Mouse (Mus musculus) intestine, embryonic 14.5 days (tissue): ENCODE measurements around the gene Ppp1r12b. TPM values are rescaled to one million over a fixed set of nuclear protein-coding genes. Genes with fewer than 3 reads are reported as not detected.

ENCODE experiments used
- ATAC-seq: fragments of 200-750 bp; cut with Nextera tagmentation; replicated peaks from 2 replicates; pipeline ENCODE4 v1.8.0; 2017; ENCODE audit warnings: low read depth, moderate number of reproducible peaks, moderate TSS enrichment, moderate library complexity; ENCODE audit not compliant: low FRiP score, low TSS enrichment
- DNase-seq: peaks from one replicate; pipeline ENCODE4 v3.0.0-alpha.2; 2018; ENCODE audit warnings: low spot score
- H3K27ac ChIP-seq: fragments of 300-500 bp; sonication (generic); 2 replicates; pipeline ENCODE4 v1.5.1; 2014; ENCODE audit warnings: low read depth, mild to moderate bottlenecking, control low read depth
- H3K27me3 ChIP-seq: fragments of 300-500 bp; sonication (generic); replicated peaks from 2 replicates; pipeline ENCODE4 v1.6.1; 2014; ENCODE audit warnings: low read length, control low read depth; ENCODE audit not compliant: control insufficient read depth, insufficient read depth
- H3K36me3 ChIP-seq: fragments of 300-500 bp; sonication (generic); 2 replicates; pipeline ENCODE4 v1.6.1; 2014; ENCODE audit warnings: low read length, control low read depth; ENCODE audit not compliant: control insufficient read depth, insufficient read depth
- H3K4me1 ChIP-seq: fragments of 300-500 bp; sonication (generic); replicated peaks from 2 replicates; pipeline ENCODE4 v1.6.1; 2014; ENCODE audit warnings: low read length, control low read depth, mixed read lengths; ENCODE audit not compliant: control insufficient read depth, insufficient read depth
- H3K4me2 ChIP-seq: fragments of 300-500 bp; sonication (generic); 2 replicates; pipeline ENCODE4 v1.6.1; 2014; ENCODE audit warnings: low read length
- H3K4me3 ChIP-seq: fragments of 300-500 bp; sonication (generic); 2 replicates; pipeline ENCODE4 v1.5.1; 2014; ENCODE audit warnings: low read depth, low read length, control low read depth, mixed read lengths
- H3K9ac ChIP-seq: fragments of 300-500 bp; sonication (generic); 2 replicates; pipeline ENCODE4 v1.6.1; 2014; ENCODE audit warnings: mild to moderate bottlenecking, low read length
- H3K9me3 ChIP-seq: fragments of 300-500 bp; sonication (generic); 2 replicates; pipeline ENCODE4 v1.6.1; 2016; ENCODE audit warnings: low read length, control low read depth; ENCODE audit not compliant: control insufficient read depth
- WGBS: fragments of 180-500 bp; shearing (Covaris S2); extraction: QIAGEN DNeasy Blood & Tissue Kit; methylation state at CpG from one replicate; pipeline ENCODE4 v1.1.7; 2014; 5-methylcytosine and 5-hydroxymethylcytosine counted together
- polyA plus RNA-seq: library from polyadenylated mRNA; unstranded; fragments of >200 nt; fragmentation: Nextera tagmentation; extraction: Ambion mirVana; gene quantifications from 2 replicates; pipeline ENCODE4 v1.2.1, GENCODE M21; 2014

Gene Ppp1r12b
- polyA plus RNA-seq, 1 experiment from 2014 or later, result 34.0 TPM

DNA sequence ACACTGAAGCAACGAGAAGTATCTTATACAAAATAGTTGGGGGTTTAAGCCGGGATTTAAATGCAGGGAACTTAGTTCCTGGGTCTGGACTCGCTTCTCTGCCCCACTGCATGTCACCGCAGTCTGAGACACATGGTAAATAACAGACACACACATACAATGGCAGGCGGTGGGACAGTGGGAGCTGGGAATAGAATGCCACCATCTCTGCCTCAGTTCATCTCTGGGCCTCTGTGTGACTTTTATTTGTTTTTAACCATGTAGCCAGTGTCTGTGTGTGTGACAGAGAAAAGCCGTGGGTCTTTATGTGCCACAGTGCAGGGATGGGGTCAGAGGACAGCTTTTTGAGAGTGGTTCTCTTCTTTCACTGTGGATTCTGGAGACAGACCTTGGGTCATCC lies 130.8 kb downstream of the Ppp1r12b start:
- no peak for ATAC-seq
- WGBS, result 50% methylated on average over 6 of the region's 6 CpGs
- no peak overlapping the region for H3K9ac ChIP-seq

DNA sequence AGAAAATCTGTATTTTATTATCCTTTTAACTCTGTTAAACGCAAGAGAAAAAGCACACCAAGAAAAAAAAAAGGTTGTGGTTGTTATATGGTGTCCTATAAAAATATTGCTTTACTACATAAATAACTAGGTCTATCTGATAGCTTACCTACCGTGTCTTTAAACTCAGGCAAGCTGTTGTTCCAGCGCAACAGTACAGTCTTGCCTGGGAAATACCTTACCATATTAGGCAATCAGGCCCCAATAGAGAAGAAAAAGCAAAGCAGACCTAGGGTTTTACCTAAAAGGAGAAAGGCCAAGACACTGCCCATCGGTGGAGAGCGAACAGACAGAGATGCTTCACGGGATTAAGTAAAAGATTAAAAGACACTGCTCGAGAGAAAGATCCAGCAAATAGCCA lies 131.9 kb downstream of the Ppp1r12b start:
- no peak overlapping the region for H3K4me3 ChIP-seq
- WGBS, result 27% methylated on average over 7 of the region's 7 CpGs
- DNase-seq (no peak), ATAC-seq (no peak)
- H3K36me3 ChIP-seq, result no peaks in the 10 kb centered on the region
- H3K4me1 ChIP-seq, result peaks cover 16% of the 10 kb centered on the region; the same call in 1 of the 2 replicates
- H3K4me2 ChIP-seq, result 0 out of 2 replicates have a peak overlapping the region, but pooled peaks have one; percentile 1
- H3K27ac ChIP-seq, result peak overlapping the region; percentile 84
- peak overlapping the region; percentile 0; the same call in 1 of the 2 replicates for H3K9ac ChIP-seq
- no peaks in the 10 kb centered on the region for H3K9me3 ChIP-seq
- no peaks in the 10 kb centered on the region for H3K27me3 ChIP-seq

More for the DNA sequence above, 130.8 kb downstream of the Ppp1r12b start:
- H3K4me3 ChIP-seq, result no peak overlapping the region
- no peak for DNase-seq
- H3K4me1 ChIP-seq, result peaks cover 16% of the 10 kb centered on the region; the same call in 1 of the 2 replicates
- no peaks in the 10 kb centered on the region for H3K36me3 ChIP-seq
- H3K27ac ChIP-seq, result peak overlapping the region; percentile 84
- no peaks in the 10 kb centered on the region for H3K9me3 ChIP-seq
- no peaks in the 10 kb centered on the region for H3K27me3 ChIP-seq
- H3K4me2 ChIP-seq, result no peak overlapping the region

DNA sequence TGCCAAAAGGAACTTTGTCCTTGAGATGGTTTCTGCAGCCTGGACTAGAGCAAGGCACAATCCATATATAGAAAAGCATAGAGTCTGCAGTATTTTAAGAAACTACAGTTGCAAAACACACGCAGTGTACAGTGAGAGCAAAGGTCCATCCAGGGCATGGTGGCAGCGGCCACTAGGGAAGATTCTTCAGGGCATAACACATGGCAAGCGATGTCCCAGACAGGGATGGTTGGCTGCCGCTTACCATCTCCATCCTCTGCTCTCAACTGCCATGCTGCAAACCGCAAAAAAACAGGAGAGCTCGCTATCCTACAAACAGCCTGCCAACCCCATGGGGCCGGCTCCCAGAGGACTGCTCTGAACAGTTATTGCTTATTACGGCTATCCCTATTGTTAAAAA lies 132.4 kb downstream of the Ppp1r12b start:
- no peak overlapping the region for H3K4me2 ChIP-seq
- ATAC-seq (no peak), DNase-seq (no peak)
- WGBS, result 59% methylated on average over 8 of the region's 8 CpGs
- no peaks in the 10 kb centered on the region for H3K36me3 ChIP-seq
- H3K9ac ChIP-seq, result no peak overlapping the region; the same call in 1 of the 2 replicates
- no peaks in the 10 kb centered on the region for H3K9me3 ChIP-seq
- no peak overlapping the region for H3K4me3 ChIP-seq
- H3K27me3 ChIP-seq, result no peaks in the 10 kb centered on the region
- peak overlapping the region; percentile 84 for H3K27ac ChIP-seq
- peaks cover 16% of the 10 kb centered on the region; the same call in 1 of the 2 replicates for H3K4me1 ChIP-seq

DNA sequence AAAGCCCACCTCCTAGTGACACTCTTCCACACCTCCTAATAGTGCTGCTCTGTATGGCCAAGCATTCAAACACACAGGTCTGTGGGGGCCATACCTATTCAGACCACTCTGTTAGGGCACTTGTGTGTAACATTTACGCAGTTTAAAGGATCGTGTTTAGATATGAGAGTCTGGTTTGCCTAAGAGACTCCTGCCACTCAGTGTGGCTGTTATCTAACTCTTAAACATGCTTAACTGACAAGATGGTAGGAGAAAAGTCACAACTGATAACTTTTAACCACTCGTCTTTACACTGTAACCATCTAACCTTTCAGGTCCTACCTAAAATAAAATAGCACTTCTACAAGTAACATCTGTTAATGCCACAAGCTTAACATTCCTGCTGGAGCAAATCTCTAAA lies 134.9 kb downstream of the Ppp1r12b start:
- H3K9ac ChIP-seq, result no peak overlapping the region
- no peaks in the 10 kb centered on the region for H3K36me3 ChIP-seq
- no peak overlapping the region for H3K27ac ChIP-seq
- DNase-seq (no peak), ATAC-seq (no peak)
- H3K4me1 ChIP-seq, result peaks cover 29% of the 10 kb centered on the region; the same call in 1 of the 2 replicates
- no peak overlapping the region for H3K4me2 ChIP-seq
- H3K4me3 ChIP-seq, result no peak overlapping the region
- WGBS, result 65% methylated on average over 3 of the region's 3 CpGs
- no peaks in the 10 kb centered on the region for H3K27me3 ChIP-seq
- no peaks in the 10 kb centered on the region for H3K9me3 ChIP-seq

DNA sequence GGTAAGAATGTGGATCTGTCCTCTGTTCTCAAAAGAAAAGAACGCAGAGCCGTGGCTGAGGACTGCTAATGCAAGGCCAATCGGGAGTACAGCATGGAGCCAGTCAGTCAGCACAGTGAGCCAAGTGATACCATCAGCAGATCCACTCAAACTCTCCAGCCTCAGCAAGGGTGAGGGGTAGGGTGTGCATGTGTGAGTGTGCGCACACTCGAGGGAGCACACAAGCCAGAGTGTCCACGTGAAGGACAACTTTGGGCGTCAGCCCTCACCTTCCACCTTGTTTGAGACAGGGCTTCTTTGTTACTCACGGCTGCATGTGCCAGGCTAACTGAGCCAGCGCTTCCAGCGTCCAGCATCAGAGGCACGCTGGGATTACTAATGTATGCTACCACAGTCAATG lies 136.5 kb downstream of the Ppp1r12b start:
- Histone ChIP-seq H3K4me2 (no peak overlapping the region), H3K27me3 (no peaks in the 10 kb centered on the region), H3K4me1 (peaks cover 36% of the 10 kb centered on the region; the same call in 1 of the 2 replicates), H3K27ac (no peak overlapping the region), H3K36me3 (no peaks in the 10 kb centered on the region), H3K9me3 (no peaks in the 10 kb centered on the region), H3K9ac (no peak overlapping the region), H3K4me3 (no peak overlapping the region)
- DNase-seq (no peak), ATAC-seq (no peak)
- WGBS, result 97% methylated on average over 11 of the region's 11 CpGs

DNA sequence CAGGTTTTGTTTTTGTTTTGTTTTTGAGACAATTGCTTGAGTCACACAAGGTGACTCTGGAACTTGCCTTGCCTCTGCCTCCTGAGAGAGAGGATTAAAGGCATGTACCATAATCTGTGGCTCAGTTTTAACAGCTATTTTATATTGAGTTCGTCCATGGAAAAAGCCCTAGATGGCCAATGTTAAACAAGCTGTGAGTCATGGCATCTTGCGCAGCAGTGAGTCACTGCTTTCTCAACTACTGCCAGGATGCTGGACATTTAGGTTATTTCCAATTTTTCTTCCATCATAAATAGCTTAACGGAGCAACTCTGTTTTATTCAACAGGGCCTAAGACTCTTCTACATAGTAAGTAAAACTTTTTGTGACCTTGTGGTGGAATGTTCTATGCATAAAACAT lies 137.0 kb downstream of the Ppp1r12b start:
- 88% methylated on average over 3 of the region's 3 CpGs for WGBS
- ATAC-seq (no peak), DNase-seq (no peak)
- H3K4me1 ChIP-seq, result peaks cover 36% of the 10 kb centered on the region; the same call in 1 of the 2 replicates
- no peak overlapping the region for H3K9ac ChIP-seq
- H3K4me2 ChIP-seq, result no peak overlapping the region
- H3K27ac ChIP-seq, result no peak overlapping the region
- no peak overlapping the region for H3K4me3 ChIP-seq
- no peaks in the 10 kb centered on the region for H3K36me3 ChIP-seq
- no peaks in the 10 kb centered on the region for H3K27me3 ChIP-seq
- H3K9me3 ChIP-seq, result no peaks in the 10 kb centered on the region

DNA sequence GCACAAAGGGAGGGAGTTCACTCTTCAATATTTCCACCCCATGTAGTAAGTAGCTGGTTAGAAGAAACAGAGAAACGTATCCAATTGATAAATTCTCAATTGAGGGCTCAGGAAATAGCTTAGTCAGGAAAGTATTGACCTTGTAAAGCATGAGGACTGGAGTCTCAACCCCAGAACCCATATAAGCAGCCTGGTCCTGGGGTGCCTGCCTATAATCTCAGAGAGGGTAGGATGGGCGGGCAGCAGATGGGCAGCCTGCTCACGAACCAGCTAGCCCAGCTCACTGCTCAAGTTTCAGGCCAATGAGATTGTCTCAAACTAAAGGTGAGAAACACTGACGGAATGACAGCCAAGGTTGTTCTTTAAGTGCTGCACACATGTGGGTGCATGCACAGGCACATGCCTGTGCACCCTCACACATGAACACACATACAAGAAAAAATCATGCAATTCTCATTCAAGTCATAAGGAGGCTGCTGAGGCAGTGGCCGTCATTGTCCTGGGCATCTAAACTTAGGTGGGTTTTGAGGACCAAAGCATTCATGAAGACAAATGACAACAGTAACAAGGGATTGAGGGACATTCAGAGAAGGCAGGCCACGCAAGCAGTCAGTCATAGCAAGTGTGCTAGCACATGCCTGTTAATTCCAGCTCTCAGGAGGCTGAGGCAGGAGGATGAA lies 137.7 kb downstream of the Ppp1r12b start:
- Histone ChIP-seq H3K9ac (no peak overlapping the region), H3K27ac (no peak overlapping the region), H3K4me2 (no peak overlapping the region), H3K4me3 (no peak overlapping the region), H3K27me3 (no peaks in the 10 kb centered on the region), H3K4me1 (peaks cover 32% of the 10 kb centered on the region; the same call in 1 of the 2 replicates), H3K9me3 (no peaks in the 10 kb centered on the region), H3K36me3 (no peaks in the 10 kb centered on the region)
- ATAC-seq (no peak), DNase-seq (no peak)
- 90% methylated on average over 6 of the region's 6 CpGs for WGBS

DNA sequence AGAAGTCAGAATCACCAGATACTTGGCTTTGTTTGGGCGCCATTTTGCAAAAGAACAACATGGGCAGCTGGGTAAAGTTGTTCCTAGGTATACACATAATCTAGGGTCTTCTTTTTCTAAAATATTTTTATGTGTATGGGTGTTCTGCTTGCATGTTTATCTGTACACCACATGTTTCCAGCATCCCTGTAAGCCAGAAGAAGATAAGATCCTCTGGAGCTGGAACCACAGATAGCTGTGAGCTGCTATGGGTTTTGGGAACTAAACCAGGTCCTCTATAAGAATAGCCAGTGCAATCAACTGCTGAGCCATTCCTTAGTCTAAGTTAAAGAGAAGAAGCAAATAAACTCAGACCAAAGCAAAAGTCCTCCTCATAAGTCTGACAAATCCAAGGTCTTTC lies 138.6 kb downstream of the Ppp1r12b start:
- no peak for ATAC-seq
- no peak overlapping the region for H3K4me2 ChIP-seq
- 87% methylated on average over 1 of the region's 1 CpGs for WGBS

DNA sequence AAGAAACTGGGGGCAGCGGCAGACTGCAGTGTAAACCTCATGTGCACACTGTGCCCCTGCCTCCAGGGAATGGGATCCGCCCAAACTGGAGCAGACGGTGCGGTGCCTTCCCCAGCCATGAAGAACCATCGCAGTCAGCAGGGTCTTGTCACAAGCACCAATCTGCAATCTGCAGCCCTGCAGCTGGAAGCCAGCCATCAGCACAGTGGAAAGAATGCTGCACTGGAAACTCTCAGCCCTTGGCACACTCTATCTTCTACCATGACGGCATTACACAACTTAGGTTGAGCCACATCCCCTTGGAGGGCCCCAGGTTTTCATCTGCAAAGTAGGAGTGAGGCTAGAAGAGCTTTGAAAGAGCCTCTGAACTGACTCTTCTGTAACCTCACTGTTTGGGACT lies 139.1 kb downstream of the Ppp1r12b start:
- Histone ChIP-seq H3K36me3 (no peaks in the 10 kb centered on the region), H3K4me2 (no peak overlapping the region), H3K27me3 (no peaks in the 10 kb centered on the region), H3K4me3 (no peak overlapping the region), H3K27ac (peak overlapping the region; percentile 77), H3K9me3 (no peaks in the 10 kb centered on the region), H3K9ac (no peak overlapping the region), H3K4me1 (peaks cover 26% of the 10 kb centered on the region; the same call in 1 of the 2 replicates)
- 33% methylated on average over 6 of the region's 6 CpGs for WGBS
- peak; percentile 75 for ATAC-seq
- peak; percentile 73 for DNase-seq

More for the DNA sequence above, 138.6 kb downstream of the Ppp1r12b start:
- no peaks in the 10 kb centered on the region for H3K9me3 ChIP-seq
- H3K4me3 ChIP-seq, result no peak overlapping the region
- no peaks in the 10 kb centered on the region for H3K36me3 ChIP-seq
- no peak overlapping the region for H3K9ac ChIP-seq
- no peaks in the 10 kb centered on the region for H3K27me3 ChIP-seq
- H3K27ac ChIP-seq, result peak overlapping the region; percentile 77
- peaks cover 26% of the 10 kb centered on the region; the same call in 1 of the 2 replicates for H3K4me1 ChIP-seq
- no peak for DNase-seq
